Mouse (Mus musculus) left cerebral cortex, adult 11 months (tissue): ENCODE data around the gene Cltc.
A peak's percentile ranks its signal among the peaks of the same experiment; 100 is the strongest.
"Not testable (repeated sequence)": the region's sequence is repeated elsewhere in the genome, so short reads cannot be mapped to it uniquely, and the experiment has no call there.

Experiments used
- DNase-seq: peaks from one replicate; pipeline ENCODE4 v3.0.0; 2022; ENCODE audit warnings: low spot score

Gene Cltc

DNA sequence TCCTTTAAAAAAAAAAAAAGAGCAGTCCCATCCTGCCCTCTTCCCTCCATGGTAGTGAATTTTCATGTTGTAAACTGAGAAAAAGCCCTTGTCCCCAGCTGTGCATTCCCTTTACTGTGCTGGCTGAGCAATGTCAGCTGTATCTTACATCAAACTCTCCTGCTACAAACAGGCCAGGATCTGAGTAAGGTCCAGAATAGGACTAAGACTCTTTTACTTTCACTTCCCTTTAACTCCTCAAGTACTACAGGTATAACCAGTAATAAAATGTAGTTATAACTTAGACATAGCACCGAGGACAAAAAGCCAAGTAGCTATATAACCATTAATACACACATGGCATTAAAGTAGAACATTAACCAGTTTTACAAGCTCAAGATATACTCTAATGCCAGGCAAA, 18.4 kb downstream of the Cltc start:
- no peak for DNase-seq

DNA sequence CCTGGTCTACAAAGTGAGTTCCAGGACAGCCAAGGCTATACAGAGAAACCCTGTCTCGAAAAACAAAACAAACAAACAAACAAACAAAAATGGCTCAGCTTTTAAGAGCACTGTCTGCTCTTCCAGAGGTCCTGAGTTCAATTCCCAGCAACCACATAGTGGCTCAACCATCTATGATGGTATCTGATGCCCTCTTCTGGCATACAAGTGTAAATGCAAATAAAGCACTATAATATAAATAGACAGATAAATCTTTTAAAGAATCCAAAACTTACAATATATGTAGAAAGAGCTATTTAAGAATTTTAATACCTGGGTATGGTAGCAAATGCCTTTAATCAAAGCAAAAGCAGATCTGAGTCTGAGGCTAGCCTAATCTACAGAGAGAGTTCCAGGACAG, 19.1 kb downstream of the Cltc start:
- not testable (repeated sequence) for DNase-seq

DNA sequence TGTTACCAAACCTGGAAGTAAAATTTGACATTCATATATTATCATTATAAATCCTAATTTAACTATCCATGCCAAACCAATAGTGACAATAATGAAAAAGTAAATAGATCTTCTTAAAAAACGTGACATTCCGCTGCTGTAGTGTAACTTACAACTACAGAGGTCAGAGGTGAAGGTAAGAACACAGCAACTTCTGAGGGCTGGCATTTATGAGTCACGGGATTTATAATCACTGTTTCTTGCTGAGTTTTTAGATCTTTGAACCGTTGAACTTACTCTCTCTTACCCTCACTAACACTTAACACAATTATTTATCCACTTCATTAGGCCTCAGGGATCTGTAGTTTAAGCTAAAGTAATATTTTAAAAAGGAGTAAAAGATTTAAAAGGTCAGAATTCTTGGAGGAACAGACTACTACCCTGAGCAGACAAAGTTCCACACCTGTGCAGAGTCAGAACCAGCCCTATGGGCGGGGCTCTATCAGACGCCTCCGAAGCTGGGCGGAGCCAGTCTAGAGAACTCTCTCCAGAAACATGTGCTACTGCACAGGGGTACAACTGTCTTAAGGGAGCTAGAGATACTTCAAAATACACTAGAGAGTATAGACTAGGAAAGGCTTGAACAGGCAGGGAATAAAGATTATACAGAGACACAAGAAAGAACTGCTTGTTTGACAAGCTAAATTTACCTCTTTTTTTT, 19.9 kb downstream of the Cltc start:
- DNase-seq: no peak

DNA sequence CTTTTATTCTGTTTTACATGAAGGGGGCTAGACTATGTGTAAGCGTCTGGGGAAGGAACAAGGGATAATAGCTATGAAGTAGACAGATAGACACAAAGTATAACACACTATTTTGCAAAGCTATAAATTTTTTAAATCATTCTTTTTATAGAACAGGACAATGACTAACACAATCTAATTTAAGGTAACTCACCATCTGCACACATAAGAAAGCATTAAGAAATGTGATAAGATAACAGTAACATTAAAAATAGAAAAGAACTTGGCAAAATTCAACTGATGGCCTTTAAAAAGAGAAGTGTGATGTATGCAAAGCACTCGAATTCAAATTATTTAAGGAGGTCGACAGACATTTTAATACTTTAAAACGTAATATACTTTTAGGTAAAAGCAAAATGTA, 22.4 kb downstream of the Cltc start:
- no peak for DNase-seq

DNA sequence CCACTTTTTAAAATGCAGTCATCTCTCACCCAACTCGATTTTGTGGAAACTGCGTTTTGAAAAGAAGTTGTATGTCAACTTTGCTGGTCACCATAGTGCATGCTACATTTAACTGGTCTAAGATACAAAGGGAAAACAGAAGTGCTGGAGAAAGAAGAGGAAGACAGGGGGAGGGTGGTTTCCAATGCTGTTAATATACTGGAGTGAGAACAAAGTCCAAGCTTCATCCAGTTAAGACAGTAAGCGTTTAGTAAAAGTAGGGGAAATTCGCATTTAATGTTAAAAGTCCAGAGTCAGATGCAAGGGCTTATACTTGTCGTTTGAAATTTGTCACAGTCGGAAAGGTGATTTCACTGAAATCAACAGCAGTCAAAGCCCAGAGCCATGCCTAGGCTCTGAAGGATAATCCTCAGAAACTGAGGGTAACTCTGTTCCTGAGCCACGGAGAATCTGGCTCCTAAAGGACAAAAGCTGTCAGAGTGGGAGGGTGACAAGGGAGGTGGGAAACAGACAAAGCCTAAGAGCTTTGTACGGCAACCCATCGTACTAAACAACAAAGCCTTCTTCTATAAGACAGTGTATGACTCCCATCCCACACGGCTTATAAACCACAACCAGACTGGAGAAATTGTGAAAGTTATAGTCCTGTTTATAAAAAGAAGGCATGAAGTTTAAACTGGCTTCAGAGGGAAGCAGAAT, 23.0 kb downstream of the Cltc start:
- no peak for DNase-seq

DNA sequence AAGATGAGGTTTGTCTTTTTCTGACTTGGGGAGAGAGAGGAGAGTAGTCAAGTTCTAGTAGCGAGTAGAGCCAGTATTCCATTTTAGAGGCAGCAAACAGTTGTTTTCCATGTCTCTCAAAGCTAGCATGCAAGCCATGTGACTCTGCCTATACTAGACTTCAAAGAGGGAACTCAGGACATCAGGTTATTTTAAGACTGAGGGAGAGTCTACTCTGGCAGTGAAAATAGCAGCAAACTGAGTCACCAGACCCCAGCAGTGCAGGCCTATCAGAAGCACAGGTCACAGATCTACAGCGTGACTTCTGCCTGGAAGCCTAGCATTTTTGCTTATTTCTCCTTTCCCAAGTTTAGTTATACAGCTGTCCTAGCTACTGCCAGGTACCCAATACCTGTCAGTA, 25.9 kb downstream of the Cltc start:
- no peak for DNase-seq

DNA sequence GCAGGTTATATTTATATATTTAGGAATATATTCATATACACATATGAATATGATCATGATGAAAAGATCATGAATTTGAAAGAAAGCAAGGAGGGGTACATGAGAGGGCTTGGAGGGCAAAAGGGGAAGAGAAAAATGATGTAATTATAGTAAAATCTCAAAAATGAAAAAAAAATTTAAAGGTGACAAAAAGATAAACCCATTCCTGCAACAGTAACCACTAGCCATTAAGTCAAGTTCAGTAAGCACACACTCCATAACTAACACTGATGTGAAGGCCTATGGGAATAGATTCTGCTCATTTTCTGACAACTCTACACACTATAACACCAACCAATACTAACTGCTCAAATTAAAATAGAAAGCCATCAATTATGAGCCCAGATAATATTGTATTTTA, 31.8 kb downstream of the Cltc start:
- DNase-seq: no peak

DNA sequence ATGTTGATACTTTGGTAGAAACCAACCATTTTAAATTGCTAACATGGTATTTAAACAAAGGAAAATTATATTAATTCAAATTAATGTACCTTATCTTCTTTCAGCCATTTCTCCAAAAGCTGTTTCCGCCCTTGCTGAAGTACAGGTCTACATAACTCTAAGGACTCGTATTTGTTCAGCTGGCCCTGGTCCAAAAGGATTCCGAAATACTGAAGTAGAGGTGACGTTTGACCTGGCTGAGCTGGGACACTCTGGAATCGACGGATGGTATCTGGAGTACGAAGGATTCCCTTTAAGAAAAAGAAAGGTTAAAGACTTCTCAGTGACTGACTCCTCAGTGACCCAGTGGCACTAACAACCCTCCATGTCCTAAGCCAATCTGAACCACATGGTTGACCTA, 32.4 kb downstream of the Cltc start:
- no peak for DNase-seq

DNA sequence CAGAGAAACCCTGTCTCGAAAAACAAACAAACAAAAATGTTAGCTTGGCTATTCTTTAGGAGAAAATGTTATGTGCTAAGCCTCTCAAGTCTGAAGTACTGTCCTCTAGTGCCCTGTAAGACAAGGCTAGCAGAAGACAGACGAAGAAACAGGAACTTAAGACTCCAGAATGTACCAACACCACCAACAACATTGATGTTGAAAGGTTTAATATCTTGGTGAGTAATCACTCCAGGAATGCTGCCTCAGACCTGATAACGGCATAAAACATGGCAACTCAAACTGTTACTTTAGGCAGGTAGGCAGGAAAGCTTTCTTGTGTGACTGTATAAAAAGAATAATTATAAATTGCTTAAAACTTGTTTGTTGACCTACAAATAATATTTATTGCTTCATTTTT, 33.4 kb downstream of the Cltc start:
- DNase-seq: no peak

DNA sequence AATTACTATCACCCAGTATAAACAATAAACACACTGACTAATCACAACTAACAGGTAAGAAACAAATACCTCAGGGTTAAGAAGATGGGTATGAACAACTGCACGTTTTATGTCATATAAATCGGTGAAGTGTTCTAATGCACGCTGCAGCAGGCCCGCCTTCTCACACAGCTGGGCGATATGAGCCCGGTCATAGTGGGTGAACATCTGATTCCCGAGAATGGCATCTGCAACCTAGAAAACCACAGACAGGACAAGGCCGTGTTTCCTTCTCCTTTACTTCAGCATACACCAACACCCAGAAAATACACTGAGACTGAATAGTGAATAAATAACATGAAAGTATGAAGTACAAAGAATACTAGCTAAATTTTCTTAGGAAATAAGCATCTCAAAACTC, 38.0 kb downstream of the Cltc start:
- no peak for DNase-seq

DNA sequence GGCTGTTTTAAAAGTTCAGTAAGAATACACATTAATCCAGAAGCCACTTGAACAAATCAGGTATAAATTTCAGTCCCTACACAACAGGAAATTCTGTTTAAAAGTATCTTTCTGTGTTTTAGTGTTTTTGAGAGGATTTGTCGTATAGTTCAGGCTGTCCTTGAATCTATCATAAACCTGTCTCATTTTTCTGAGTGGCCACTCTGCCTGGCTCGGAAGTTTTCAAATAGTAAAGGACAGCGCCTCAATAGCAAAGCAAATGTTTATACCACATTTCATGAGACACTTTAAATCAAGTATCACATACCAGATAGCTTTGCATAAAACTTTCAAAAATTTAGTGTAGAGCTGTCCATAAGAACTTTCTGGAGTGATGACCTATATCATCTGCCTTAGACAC, 39.0 kb downstream of the Cltc start:
- no peak for DNase-seq

DNA sequence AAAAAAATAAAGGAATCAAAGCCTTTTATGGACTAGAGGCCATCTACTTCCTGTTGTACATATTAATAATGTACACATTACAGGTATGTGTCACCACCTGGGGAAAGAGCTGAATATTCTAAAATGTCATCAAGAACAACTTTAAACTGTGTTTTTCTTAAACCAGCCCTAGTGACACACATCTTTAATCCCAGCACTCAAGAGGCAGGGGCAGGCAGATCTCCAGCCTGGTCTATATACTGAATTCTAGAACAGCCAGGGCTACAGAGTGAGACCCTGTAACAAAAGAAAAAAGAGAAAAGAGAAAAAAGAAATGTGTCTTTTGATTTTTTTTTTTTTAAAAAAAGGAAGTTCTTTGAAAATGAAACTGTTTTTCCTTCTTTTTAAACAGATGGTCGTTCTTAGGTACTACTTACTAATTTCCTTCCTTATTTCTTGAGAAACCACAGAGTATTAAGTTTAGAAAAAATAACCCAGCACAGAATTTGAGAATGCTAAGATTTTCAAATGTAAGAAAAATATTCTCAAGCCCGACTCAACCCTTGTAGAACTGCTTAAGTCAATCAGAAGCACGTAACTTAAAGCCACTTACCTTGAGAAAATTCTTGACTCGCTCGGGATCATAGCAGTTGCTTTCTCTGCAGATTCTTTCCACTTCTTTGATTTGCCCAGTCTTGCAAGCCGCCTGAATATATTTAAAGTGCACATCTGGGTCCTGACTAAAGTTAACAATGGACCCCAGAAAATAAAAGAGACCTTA, 39.9 kb downstream of the Cltc start:
- no peak for DNase-seq

DNA sequence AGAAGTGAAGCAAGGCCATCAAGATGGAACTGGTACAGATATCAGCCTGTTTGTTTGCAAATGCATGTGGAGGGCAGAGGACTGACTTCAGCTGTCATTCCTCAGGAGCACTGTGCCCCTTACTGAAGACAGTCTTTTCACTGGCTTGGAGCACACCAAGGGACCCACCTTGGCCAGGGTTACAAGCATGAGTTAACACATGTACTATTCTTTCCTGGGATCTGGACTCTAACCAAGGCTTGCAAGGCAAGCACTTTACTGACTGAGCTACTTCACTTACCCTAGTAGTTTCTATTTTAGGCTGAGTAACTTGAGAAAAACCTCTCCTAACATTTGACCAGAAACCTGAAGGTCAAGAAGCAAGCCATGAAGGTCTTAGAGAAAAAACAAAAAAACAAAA, 42.8 kb downstream of the Cltc start:
- no peak for DNase-seq

DNA sequence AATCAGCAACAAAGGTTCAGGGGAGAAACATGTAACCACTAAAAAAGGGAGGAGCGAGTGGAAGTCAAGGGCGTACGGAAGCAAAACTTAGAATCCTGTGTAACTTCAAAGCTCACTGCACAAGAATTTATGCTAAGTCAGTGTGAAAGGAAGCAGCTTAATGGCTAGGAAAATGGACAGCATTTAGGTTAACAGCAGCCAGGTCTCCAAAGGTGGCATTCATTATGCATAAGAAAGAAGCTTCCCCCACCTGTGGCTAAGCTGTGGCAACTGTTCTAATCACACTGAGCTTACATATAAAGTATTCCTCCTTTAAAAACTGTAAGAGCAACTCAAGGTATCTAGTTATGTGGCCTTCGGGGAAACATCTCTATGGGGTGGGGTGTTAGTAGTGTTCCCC, 56.2 kb downstream of the Cltc start:
- DNase-seq: no peak

DNA sequence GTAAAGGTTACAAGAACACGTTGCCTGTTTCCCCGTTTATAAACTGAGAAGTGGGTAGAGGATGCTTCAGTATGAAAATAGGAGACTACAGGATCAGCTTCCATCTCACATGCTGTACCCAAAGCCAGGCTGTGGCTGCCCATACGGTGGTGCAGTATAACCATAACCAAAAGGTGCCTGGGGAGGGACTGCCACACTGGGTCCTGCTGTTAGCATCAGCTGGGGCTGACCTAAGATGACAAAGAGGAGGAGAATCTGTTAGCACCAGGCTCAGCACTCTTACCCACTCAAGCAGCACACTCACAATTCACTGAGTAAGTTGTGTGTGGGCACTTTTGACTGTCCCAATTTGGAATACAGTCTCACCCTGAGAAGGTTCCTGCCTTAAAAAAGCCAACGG, 61.9 kb downstream of the Cltc start:
- DNase-seq: no peak

DNA sequence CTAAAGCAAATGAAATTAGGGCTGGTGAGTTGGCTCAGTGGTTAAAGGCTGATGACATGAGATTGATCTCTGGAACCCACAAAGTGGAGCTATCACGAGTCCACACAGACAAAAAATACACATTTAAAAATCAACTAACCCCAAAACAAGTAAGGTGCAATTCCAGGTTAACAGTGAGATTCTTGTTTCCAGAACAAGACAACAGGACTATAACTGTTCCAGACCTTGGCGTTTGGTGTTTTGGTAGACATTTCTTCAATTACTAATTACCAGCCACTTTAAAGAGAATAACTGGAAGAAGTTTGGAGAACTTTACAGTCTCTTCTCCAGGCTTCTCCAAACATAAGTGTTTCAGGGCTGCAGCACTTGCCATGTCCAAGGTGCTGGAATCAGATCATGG, 64.8 kb downstream of the Cltc start:
- DNase-seq: no peak

DNA sequence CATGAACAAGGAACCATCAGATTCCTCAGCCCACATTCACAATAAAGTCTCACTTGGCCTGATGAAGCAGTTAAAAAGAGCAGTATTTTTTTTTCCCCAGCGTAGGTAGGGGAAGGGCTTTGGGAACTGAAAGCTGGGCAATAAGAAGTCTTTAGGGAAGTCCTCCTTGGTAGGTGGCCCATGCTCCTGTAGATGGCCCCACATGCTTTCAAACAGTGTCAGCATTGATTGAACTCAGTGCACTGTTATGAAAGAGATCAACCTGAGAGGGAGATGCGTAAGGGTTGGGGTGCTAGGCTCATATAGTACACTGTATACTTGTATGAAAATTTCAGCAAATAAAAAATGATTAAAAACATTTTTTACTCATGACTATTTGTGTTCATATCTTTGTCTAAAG, 65.4 kb downstream of the Cltc start:
- DNase-seq: no peak

DNA sequence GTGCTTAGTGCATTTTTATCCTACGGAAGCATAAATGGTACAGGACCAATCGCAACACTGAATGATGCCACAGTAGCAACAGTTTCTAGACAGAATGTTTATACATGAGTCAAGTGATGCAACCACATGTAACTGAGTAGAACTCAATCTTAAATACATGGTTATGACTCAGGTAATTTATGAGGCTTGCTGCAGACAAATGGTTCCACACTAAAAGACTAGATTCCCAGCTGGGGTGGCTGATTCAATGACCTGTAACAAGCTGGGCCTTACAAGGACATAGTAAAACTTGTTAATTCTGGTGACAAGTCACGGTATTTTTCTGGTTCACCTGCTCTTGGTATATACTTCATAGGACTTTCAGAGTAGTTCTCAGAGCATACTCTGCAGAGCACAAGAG, 65.9 kb downstream of the Cltc start:
- DNase-seq: no peak

DNA sequence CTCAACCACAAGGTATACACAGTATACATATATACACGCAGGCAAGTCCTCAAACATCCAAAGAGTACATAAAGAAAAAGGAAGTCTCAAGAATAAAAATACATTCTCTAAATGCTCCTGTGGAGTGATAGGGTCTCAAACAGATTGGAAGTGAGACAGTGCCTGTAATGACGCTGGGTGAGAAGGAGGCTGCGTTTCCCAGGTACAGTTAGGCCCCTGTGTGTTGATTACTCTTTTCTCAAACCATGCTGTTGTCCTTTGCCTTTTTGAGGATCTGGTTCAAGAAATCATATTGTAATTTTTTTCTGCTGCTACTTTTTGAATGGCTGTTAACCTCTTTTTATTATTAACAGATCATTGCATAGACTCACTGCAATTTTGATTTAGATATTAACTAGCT, 67.0 kb downstream of the Cltc start:
- DNase-seq: no peak

DNA sequence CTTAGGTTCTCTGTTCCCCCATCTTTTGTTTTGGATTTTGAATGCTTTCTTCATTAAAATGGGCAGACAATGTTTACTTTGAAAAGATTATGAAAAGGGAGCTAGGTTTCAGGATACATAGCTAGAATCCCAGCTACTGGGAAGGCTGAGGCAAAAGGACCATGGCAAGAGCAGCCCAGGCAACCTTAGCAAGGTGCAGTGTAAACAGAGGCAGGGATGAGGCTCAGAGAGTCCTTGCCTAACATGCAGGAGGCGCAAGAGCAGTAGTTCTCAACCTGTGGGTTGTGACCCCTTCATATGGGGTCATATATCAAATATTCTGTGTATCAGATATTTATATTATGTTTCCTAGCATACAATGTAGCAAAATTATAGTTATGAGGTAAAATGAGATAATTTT, 72.0 kb downstream of the Cltc start:
- no peak for DNase-seq

DNA sequence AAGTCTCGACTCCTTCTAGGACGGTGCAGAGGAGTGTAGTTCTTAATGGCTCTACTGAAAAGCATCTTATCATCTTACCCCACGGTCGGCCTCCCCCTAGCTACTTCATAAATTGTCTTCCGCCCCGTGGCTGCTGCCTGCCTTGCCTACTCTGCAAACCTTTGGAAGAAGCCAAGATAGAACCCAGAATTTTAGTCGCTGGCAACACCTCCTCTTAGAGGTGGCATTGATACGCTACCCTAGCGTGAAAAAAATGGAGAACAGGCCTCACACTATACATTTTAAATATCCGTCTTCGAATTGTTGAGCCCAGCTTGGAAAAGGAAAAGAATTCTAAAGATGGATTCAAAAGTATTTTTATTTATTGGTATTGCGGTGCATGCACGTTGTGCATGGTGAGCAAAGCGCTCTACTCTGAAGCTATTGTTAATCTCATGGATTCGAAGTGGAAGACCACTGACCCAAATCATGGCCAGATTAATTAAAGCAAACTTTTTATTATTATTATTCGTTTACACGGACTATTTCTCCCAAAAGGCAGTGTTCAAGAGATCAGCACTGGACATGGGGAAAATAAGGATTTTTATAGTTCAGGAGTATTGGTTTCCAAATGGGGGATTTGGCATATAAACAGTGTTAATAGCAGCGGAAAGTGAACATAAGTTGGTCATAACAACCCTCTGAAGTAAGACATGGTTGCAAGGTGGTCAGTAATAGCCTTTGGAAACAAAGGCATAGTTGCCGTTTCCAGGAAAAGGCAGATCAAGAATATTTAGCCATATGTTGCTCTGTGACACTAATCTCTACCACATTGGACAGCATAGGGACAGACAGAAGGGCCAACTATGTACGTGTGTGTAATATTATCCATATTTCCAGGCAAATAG, 73.0 kb downstream of the Cltc start:
- DNase-seq: no peak

DNA sequence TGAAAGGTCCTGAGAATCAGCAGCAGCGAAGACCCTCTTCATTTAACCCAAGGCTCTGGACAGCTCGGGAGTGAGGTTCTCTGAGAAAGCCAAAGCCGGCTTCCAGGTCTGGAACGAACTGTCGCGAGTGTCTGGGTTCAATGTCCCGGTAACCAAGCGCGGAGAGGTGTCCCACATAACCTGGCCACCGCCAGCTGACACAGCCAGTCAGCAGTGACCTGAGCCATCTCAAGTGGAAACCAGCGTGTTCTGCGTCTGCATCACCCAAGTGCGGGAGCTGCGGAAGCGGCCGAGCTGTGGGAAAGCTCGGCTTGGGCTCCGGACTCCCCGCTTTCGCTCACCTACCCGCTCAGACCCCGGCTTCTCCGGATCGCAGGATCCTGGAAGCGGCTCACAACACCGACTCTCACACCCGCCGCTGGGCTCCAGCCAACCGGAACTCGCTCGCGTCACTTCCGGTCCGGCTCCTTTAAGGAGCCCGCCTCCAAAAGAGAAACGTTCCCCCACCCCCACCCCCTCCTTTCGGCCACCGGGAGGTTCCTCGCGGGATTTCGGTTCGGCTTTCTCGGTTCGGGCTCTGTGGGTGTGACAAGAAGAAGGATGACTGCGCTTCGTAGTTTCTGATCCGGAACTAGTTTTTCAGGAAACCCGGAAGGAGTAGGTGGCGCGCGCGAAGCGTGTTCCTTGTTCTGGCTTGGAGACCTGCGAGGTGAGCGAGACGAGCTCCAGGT, 73.8 kb downstream of the Cltc start, which contains the start of the genes Vmp1 and Ptrh2:
Gene Vmp1 (minus strand): TSS at position 442 of the 731 bp plus-strand sequence.
Gene Ptrh2 (plus strand): TSS at position 591 of the 731 bp plus-strand sequence.
- DNase-seq: peak; percentile 91
